Mouse (Mus musculus): ENCODE data around the gene Zfp385a. TPM values are rescaled to one million over a fixed set of nuclear protein-coding genes. Genes with fewer than 3 reads are reported as not detected.

The Zfp385a gene
- polyA plus RNA-seq, 1 experiment from 2014 or later, result 20.9 TPM

DNA sequence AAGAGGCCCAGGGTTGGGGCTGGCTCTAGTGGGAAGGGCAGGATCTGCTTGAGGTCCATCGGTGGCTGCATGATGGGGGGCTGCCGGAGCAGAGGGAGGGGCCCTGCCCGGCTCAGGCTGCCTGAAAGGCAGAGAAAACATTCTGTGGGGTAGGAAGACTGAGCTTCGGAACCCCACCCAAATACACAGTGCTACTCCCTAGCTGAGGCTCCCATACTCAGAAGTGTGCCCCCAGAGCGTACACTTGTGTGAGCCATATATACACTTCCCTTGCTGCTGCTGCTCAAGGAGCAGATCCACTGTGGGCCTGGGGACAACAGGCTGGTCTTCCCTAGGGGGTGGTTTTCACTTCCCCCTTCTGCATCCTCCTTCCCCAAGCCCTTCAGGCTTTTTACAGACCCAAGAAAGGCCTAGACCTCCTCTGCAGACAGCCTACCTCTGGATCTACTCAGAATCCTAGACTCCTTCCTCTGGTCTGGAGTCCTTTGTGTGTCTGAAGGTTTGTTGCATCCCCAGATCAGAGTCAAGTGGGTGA is 6.7 kb downstream of the Zfp385a start:
- Histone ChIP-seq H3K27me3 (replicated peaks) (no peaks in the 10 kb centered on the region; the same call in 1 of the 2 replicates), H3K4me1 (peaks cover 18% of the 10 kb centered on the region), H3K36me3 (no peaks in the 10 kb centered on the region), H3K9me3 (no peaks in the 10 kb centered on the region), H3K27ac (no peak overlapping the region), H3K9ac (no peak overlapping the region), H3K4me2 (replicated peaks) (no peak overlapping the region), H3K4me3 (no peak overlapping the region)
- WGBS, result 64% methylated on average over 5 of the region's 5 CpGs
- no peak; the same call in 1 of the 2 replicates for ATAC-seq (ENCODE audit: low FRiP score, low read depth)

DNA sequence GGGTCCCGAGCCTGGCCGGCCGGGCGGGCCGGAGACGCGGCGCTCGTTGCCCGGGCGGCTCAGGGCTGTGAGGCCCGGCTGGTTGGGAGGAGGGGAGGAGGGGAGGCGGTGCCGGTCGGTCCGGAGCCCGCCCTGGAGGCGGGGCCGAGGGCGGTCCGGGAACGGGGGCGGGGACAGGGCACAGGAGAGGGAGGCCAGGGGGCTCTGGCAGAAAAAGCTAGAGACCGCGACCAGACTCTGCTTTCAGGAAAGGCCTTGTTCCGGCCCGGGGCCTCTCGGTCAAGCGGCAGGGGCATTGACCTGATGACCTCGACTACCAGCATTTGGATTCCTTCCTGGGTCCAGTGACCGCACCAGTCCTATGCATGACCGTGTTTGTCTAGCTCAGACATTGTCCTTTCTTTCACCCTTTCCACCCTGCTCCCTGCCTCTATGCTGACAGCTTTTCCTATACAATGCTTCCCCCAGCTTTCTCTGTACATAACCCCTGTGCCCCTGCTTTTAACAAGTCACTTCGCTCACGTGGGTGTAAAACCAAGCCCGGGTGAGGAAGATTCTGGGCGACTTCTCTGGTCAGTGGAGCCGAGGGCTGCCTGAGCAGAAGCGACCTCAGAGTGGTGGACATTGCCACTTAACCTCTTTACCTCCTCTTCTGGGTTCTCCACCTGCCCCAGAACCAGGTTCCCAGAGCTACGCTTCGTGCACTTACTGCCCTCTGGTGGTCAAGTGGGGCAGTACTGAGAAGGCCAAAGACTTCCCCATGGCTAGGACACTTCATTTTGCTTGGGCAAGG is 16.2 kb downstream of the Zfp385a start:
- 1% methylated on average over 39 of the region's 40 CpGs for WGBS
- no peaks in the 10 kb centered on the region for H3K27me3 ChIP-seq (replicated peaks)
- H3K27ac ChIP-seq, result peak overlapping the region; percentile 60
- peak overlapping the region; percentile 86 for H3K4me3 ChIP-seq
- H3K36me3 ChIP-seq, result peaks cover 8% of the 10 kb centered on the region
- peak; percentile 95 for ATAC-seq (ENCODE audit: low FRiP score, low read depth)
- peak overlapping the region; percentile 87 for H3K4me2 ChIP-seq (replicated peaks)
- H3K9ac ChIP-seq, result peak overlapping the region; percentile 86
- H3K4me1 ChIP-seq, result peaks cover 33% of the 10 kb centered on the region
- H3K9me3 ChIP-seq, result no peaks in the 10 kb centered on the region

DNA sequence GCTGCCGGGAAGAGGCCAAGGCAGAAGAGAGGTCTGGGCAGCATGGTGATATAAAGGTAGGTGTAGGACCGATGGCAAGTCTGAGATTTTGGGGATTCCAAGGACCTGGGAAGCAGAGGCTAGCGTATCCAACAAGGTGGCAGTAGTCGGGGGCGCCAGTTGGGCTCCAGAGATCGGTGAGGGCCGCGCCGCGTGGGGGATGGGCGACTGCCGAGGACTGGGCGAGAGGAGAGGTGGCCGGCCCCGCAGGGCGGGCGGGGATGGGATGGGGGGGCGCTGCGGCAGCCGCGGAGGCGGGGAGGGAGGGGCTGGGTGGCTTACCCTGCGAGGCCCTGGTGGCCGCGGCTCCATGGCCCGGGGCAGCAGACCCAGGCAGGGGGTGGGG is 16.8 kb downstream of the Zfp385a start:
- Histone ChIP-seq H3K9ac (peak overlapping the region; percentile 86), H3K4me2 (replicated peaks) (peak overlapping the region; percentile 87), H3K27me3 (replicated peaks) (no peaks in the 10 kb centered on the region), H3K36me3 (peaks cover 14% of the 10 kb centered on the region), H3K4me3 (peak overlapping the region; percentile 86), H3K4me1 (peaks cover 33% of the 10 kb centered on the region), H3K27ac (peak overlapping the region; percentile 60), H3K9me3 (no peaks in the 10 kb centered on the region)
- 1% methylated on average over 14 of the region's 26 CpGs for WGBS
- ATAC-seq (ENCODE audit: low FRiP score, low read depth), result peak; percentile 61

DNA sequence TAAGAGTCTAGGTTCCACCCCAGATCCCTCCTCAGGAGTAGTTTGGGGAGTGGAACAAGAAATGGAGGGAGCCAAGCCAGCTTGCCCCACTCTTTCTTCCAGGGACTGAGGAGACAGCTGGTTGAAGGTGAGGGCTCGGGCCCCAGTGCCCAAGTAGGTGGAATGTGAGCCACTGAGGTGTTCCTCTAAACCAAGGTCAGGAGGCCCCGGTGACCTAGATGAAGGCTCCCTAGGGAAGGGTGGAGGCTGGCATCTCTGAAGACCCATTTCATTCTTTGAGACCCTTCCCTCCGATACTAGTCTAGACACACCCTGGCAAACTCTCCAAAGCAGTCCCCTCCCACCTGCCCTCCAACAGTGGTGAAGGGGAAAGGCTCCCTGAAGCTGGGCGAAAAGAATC is 17.5 kb downstream of the Zfp385a start:
- Histone ChIP-seq H3K4me2 (replicated peaks) (peak overlapping the region; percentile 87), H3K9ac (peak overlapping the region; percentile 86), H3K9me3 (no peaks in the 10 kb centered on the region), H3K4me3 (peak overlapping the region; percentile 86), H3K36me3 (peaks cover 21% of the 10 kb centered on the region), H3K27me3 (replicated peaks) (no peaks in the 10 kb centered on the region), H3K27ac (no peak overlapping the region), H3K4me1 (peaks cover 33% of the 10 kb centered on the region)
- WGBS, result 47% methylated on average over 4 of the region's 4 CpGs
- no peak for ATAC-seq (ENCODE audit: low FRiP score, low read depth)

DNA sequence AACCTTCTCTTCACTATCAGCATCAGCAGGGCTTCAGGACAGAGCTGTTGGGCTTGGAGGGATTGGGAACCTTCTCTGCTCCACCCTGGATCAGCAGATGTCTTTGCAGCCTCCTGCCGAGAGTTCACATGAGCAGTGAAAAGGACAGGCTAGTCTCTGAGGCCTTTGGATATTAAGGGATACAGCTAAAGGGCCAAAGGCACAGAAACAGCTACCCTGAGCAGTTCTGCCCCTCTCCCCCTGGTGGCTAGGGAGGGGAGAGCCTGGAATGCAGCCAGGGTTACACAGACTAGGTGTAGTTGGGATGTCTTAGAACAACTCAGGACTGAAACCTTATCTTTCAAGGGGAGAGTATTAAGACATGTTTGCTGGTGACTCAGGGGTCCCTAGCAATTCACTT is 18.8 kb downstream of the Zfp385a start:
- ATAC-seq (ENCODE audit: low FRiP score, low read depth), result no peak
- Histone ChIP-seq H3K36me3 (peaks cover 34% of the 10 kb centered on the region), H3K4me2 (replicated peaks) (no peak overlapping the region), H3K9me3 (no peaks in the 10 kb centered on the region), H3K4me3 (no peak overlapping the region), H3K9ac (no peak overlapping the region), H3K27ac (no peak overlapping the region), H3K4me1 (peaks cover 33% of the 10 kb centered on the region), H3K27me3 (replicated peaks) (no peaks in the 10 kb centered on the region)
- WGBS, result 69% methylated on average over 1 of the region's 1 CpGs

DNA sequence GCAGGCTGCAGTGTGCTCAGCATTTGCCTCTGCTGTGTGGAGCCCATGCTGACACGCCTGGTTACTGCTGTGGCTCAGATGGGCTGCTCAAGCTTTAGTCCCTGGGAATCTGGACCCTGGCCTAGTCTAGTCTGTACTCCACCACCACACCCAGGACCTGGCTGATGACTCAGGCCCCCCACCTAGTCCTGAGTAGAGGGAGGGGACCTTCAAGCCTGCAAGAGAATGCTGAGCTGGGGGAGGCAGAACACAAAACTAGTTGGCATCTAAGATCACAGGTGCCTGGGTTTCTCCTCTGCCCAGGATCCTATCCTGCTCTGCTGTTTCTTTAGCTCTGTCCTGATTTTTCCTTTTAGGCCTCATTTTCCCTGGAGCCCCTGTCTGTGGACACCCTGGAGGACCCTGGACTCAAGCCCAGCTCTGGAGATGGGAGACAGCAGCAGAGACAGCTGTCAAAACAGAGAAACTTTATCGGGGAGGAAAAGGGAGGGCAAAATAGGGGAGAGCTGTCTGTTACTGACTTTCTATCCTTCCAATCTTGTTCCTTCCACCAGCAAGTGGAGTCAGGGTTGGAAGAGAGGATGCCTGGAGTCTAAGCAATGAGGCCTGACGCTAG is 21.6 kb downstream of the Zfp385a start:
- ATAC-seq (ENCODE audit: low FRiP score, low read depth), result no peak
- Histone ChIP-seq H3K4me2 (replicated peaks) (no peak overlapping the region), H3K27ac (no peak overlapping the region), H3K9me3 (no peaks in the 10 kb centered on the region), H3K36me3 (peaks cover 40% of the 10 kb centered on the region), H3K27me3 (replicated peaks) (no peaks in the 10 kb centered on the region), H3K4me3 (no peak overlapping the region), H3K9ac (no peak overlapping the region), H3K4me1 (peaks cover 49% of the 10 kb centered on the region)
- 67% methylated on average over 3 of the region's 3 CpGs for WGBS

DNA sequence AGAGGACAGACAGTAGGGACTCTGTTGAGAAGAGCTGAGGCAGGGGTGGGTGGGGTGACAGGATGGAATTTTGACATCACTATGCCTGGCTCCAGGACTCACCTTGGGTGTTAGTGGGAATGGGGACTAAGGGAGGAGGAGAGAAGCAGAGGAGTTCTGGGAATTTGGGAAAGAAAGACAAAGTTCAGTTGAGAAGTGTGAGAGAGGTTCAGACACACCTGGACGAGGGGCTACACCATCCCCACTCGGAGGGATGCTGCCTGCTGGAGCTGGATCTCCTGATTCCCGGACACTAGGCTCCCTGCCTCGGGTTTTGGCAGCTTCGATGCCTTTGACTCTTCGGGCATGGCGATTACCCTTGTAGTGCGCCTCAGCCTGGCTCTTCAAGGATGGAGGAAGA is 22.2 kb downstream of the Zfp385a start:
- Histone ChIP-seq H3K9ac (no peak overlapping the region), H3K4me3 (no peak overlapping the region), H3K36me3 (peaks cover 40% of the 10 kb centered on the region), H3K4me2 (replicated peaks) (no peak overlapping the region), H3K27me3 (replicated peaks) (no peaks in the 10 kb centered on the region), H3K9me3 (no peaks in the 10 kb centered on the region), H3K27ac (no peak overlapping the region), H3K4me1 (peaks cover 46% of the 10 kb centered on the region)
- 94% methylated on average over 8 of the region's 8 CpGs for WGBS
- no peak for ATAC-seq (ENCODE audit: low FRiP score, low read depth)

DNA sequence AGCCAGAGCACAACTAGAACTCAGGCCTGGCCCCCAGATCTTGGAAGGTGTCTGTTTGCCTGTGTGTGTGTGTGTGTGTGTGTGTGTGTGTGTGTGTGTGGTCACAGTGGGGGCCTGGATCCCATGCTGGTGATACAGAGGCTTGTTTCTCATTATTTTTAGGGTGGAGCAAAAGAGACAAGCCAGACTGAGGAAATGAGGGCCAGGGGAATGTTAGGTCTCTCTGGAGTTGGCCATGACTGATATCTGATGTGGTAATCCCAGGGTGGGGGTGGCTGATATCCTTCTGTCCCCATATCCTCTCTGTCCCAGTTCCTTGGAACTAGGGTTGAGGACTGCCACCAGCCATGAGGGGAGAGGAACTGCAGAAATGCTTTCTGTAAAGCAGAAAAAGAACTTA is 22.8 kb downstream of the Zfp385a start:
- no peak for ATAC-seq (ENCODE audit: low FRiP score, low read depth)
- peaks cover 40% of the 10 kb centered on the region for H3K4me1 ChIP-seq
- H3K4me3 ChIP-seq, result no peak overlapping the region
- no peak overlapping the region for H3K4me2 ChIP-seq (replicated peaks)
- H3K9me3 ChIP-seq, result no peaks in the 10 kb centered on the region
- H3K36me3 ChIP-seq, result peaks cover 40% of the 10 kb centered on the region
- no peak overlapping the region for H3K9ac ChIP-seq
- H3K27ac ChIP-seq, result no peak overlapping the region
- no peaks in the 10 kb centered on the region for H3K27me3 ChIP-seq (replicated peaks)

DNA sequence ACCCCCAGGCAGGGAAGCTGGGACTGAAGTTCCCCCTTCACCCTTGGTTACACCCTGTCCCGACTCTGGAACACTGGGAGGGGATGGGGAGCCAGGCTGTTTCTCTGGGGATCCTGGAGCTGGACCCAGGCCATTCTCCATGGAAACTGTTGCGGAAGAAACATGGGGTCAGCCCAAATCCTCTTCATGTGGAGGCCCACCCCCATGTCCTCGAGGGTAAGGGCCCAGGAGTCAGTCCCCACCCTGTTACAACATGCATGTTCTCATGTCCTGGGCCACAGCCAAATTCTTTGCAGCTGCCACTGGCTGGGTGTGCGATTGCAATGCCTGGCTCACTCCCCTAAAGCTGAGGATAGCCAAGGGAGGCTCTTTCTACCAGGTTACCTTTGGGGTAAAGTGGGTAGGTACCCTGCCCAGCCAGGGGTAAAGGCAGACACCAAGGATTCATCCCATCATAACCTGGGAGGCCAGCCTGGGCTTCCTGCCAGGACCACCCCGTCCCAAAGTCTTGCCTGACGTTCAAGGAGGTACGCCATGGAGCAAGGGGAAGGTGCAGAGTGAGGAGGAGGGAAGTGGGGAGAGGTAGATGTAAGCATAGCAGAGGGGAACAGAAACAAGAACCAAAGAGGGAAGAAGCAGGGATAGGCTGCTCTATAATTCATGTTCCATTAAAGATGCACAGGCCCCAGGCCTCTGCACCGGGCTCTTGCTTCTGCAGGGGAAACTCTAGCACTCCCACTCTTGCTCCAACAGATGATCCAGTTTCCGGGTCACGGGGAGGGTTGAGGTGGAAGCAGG is 23.7 kb downstream of the Zfp385a start:
- Histone ChIP-seq H3K9me3 (no peaks in the 10 kb centered on the region), H3K36me3 (peaks cover 40% of the 10 kb centered on the region), H3K4me1 (peaks cover 31% of the 10 kb centered on the region), H3K4me3 (no peak overlapping the region), H3K4me2 (replicated peaks) (no peak overlapping the region), H3K27ac (no peak overlapping the region), H3K27me3 (replicated peaks) (no peaks in the 10 kb centered on the region), H3K9ac (no peak overlapping the region)
- 94% methylated on average over 10 of the region's 10 CpGs for WGBS
- no peak for ATAC-seq (ENCODE audit: low FRiP score, low read depth)

DNA sequence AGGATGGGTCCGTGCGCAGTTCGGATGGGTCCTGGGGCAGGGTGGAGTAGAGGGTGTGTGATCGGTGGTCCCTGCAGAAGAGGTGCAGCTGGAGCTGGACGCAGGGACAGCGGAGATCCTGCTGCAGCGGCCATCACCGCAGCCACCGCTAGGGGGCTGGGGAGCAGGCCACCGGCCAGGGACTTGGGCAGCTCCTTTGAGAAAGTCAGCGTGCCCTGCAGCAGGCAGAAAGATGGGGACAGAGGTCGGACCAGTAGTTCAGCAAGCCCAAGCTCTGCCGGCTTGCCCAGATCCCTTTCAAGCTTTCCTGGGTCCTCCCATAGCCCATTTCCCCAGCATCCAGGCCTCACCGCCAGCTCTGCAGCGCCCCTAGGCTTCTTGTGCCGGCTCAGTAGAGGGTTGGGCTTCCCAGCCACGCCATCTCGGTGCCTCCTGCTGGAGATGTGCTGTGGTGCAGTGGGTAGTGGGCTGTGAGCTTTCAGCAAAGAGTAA is 24.8 kb downstream of the Zfp385a start:
- no peaks in the 10 kb centered on the region for H3K27me3 ChIP-seq (replicated peaks)
- H3K9me3 ChIP-seq, result no peaks in the 10 kb centered on the region
- peaks cover 25% of the 10 kb centered on the region for H3K4me1 ChIP-seq
- peak; percentile 85 for ATAC-seq (ENCODE audit: low FRiP score, low read depth)
- H3K4me3 ChIP-seq, result peak overlapping the region; percentile 26
- H3K9ac ChIP-seq, result peak overlapping the region; percentile 54
- H3K4me2 ChIP-seq (replicated peaks), result peak overlapping the region; percentile 68
- H3K36me3 ChIP-seq, result peaks cover 36% of the 10 kb centered on the region
- H3K27ac ChIP-seq, result no peak overlapping the region
- 5% methylated on average over 18 of the region's 18 CpGs for WGBS

DNA sequence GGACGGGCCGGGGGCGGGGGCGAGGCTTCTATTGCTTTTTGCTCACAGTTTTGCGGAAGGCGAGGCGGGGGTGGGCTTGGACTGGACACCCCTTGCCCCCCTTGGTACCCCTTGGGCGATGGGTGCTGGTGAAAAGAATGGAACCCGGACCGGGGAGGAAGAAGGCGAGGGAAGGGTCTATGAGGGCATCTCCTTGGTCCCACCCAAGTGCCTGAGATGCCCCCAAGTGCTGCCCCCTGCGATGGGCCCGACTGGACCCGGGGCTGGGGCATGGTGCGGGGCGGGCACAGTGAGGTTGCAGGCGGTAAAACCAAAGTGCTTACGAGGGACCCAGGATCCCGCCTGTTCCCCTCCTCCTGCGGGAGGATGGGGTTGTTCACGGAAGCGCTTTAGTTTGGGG is 25.7 kb downstream of the Zfp385a start:
- 29% methylated on average over 22 of the region's 22 CpGs for WGBS
- ATAC-seq (ENCODE audit: low FRiP score, low read depth), result no peak
- H3K27ac ChIP-seq, result no peak overlapping the region

More for the DNA sequence above, 25.7 kb downstream of the Zfp385a start:
- peak overlapping the region; percentile 26; the same call in 1 of the 2 replicates for H3K4me3 ChIP-seq
- no peaks in the 10 kb centered on the region; the same call in 1 of the 2 replicates for H3K27me3 ChIP-seq (replicated peaks)
- H3K4me2 ChIP-seq (replicated peaks), result peak overlapping the region; percentile 68
- no peaks in the 10 kb centered on the region for H3K9me3 ChIP-seq
- peaks cover 33% of the 10 kb centered on the region for H3K36me3 ChIP-seq
- H3K9ac ChIP-seq, result peak overlapping the region; percentile 54; the same call in 1 of the 2 replicates
- peaks cover 23% of the 10 kb centered on the region for H3K4me1 ChIP-seq
